Mouse (Mus musculus) megakaryocyte, embryonic 14.5 days (primary cell): ENCODE data around the gene Spc24.

Experiments
- FLI1 ChIP-seq: IDR thresholded peaks from 2 replicates; pipeline ENCODE4 v1.6.1; 2012; ENCODE audit warnings: low read length, inconsistent platforms, mixed read lengths
- GATA1 ChIP-seq: IDR thresholded peaks from 3 replicates; pipeline ENCODE4 v1.6.1; 2012; ENCODE audit warnings: mixed read lengths, low read length, inconsistent platforms, borderline replicate concordance

DNA sequence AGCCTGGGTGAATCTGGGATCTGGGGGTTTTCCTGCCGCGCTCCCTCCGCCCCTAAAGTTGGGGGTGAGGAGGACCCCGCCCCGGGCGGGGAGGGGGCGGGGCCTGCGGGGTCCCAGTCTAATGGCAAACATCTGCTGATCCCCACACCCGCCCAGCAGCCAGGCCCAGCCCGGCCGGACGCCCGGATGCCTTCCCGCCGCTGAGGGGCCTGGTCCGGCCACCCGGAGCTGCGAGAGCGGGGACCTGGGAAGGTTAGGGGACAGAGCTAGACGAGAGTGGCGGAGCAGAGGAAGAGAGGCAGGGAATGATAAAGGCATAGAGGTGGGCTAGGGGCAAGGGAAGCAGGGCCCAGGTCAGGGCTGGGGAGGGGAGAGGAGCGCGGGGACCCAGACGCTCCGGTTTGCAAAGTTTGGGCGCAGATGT, 37.8 kb upstream of the Spc24 start:
- TF ChIP-seq GATA1, result no peak
- no peak for TF ChIP-seq FLI1
